Mouse (Mus musculus) liver, postnatal 0 days (tissue): ENCODE measurements around the gene Ugt1a7c. TPM values are rescaled to one million over a fixed set of nuclear protein-coding genes. Genes with fewer than 3 reads are reported as not detected.

Experiments
- ATAC-seq: fragments of 200-750 bp; cut with Nextera tagmentation; 2 replicates; pipeline ENCODE4 v1.8.0; 2017; ENCODE audit warnings: mild to moderate bottlenecking, moderate library complexity
- DNase-seq: peaks from one replicate; pipeline ENCODE4 v3.0.0-alpha.2; 2016
- H3K27ac ChIP-seq: fragments of 300-500 bp; sonication (generic); 2 replicates; pipeline ENCODE4 v1.5.1; 2014; ENCODE audit warnings: antibody characterized with exemption, moderate library complexity, mild to moderate bottlenecking, low read depth
- H3K27me3 ChIP-seq: fragments of 300-500 bp; sonication (generic); 2 replicates; pipeline ENCODE4 v1.6.1; 2014; ENCODE audit warnings: low read length, control low read depth, mixed read lengths; ENCODE audit not compliant: insufficient read depth
- H3K36me3 ChIP-seq: fragments of 300-500 bp; sonication (generic); replicated peaks from 2 replicates; pipeline ENCODE4 v1.6.1; 2014; ENCODE audit warnings: mild to moderate bottlenecking, control low read depth, low read length, moderate library complexity, mixed read lengths; ENCODE audit not compliant: insufficient read depth
- H3K4me1 ChIP-seq: fragments of 300-500 bp; sonication (generic); 2 replicates; pipeline ENCODE4 v1.6.1; 2014; ENCODE audit warnings: antibody characterized with exemption, mild to moderate bottlenecking, control low read depth; ENCODE audit not compliant: insufficient read depth
- H3K4me2 ChIP-seq: fragments of 300-500 bp; sonication (generic); 2 replicates; pipeline ENCODE4 v1.6.1; 2014; ENCODE audit warnings: low read depth, mild to moderate bottlenecking, low read length, moderate library complexity, mixed read lengths
- H3K4me3 ChIP-seq: fragments of 300-500 bp; sonication (generic); 2 replicates; pipeline ENCODE4 v1.5.1; 2014; ENCODE audit warnings: low read depth, low read length
- H3K9ac ChIP-seq: fragments of 300-500 bp; sonication (generic); replicated peaks from 2 replicates; pipeline ENCODE4 v1.6.1; 2014; ENCODE audit warnings: mild to moderate bottlenecking, moderate library complexity
- H3K9me3 ChIP-seq: fragments of 300-500 bp; sonication (generic); 2 replicates; pipeline ENCODE4 v1.6.1; 2016; ENCODE audit warnings: mild to moderate bottlenecking, control low read depth, low read length, mixed read lengths
- CTCF ChIP-seq: sonication (generic); IDR thresholded peaks from 2 replicates; pipeline ENCODE4 v1.5.1; 2016; ENCODE audit warnings: antibody characterized with exemption, low read depth
- EP300 ChIP-seq: IDR thresholded peaks from 2 replicates; pipeline ENCODE4 v1.6.1; 2016; ENCODE audit warnings: antibody characterized with exemption, low read depth, mild to moderate bottlenecking
- WGBS: fragments of 180-500 bp; shearing (Covaris S2); extraction: QIAGEN DNeasy Blood & Tissue Kit; methylation state at CpG from one replicate; pipeline ENCODE4 v1.1.7; 2014; ENCODE audit not compliant: insufficient replicate concordance; 5-methylcytosine and 5-hydroxymethylcytosine counted together
- polyA plus RNA-seq: library from polyadenylated mRNA; unstranded; fragments of >200 nt; fragmentation: Nextera tagmentation; extraction: Ambion mirVana; gene quantifications from 2 replicates; pipeline ENCODE4 v1.2.1, GENCODE M21; 2015

The Ugt1a7c gene
- polyA plus RNA-seq, 1 experiment from 2014 or later: 2.3 TPM

- Histone ChIP-seq H3K27me3 (no peaks in the 10 kb centered on the region), H3K4me2 (peak within 1 kb of the TSS; percentile 11), H3K4me3 (peak within 1 kb of the TSS; percentile 1), H3K4me1 (peaks cover 9% of the 10 kb centered on the region), H3K36me3 (no peaks in the 10 kb centered on the region), H3K9ac (0 out of 2 replicates have a peak within 1 kb of the TSS, but pooled peaks have one; percentile 1), H3K27ac (peak within 1 kb of the TSS; percentile 31; the same call in 1 of the 2 replicates), H3K9me3 (peaks cover 39% of the 10 kb centered on the region)
- peak; percentile 61 for DNase-seq
- ATAC-seq: peak; percentile 47
- TF ChIP-seq EP300: no peak
- no peak for TF ChIP-seq CTCF
- WGBS: 61% methylated on average over 8 of the region's 8 CpGs
Measured at GRCm38 (mm10) chr1:88211812-88212211, 117.0 kb downstream of the Ugt1a7c start, which contains the start of gene Ugt1a1. Gene Ugt1a1 (plus strand): TSS chr1:88211959.

- 0 out of 2 replicates have a peak overlapping the region, but pooled peaks have one; percentile 1 for H3K9ac ChIP-seq
- TF ChIP-seq CTCF: no peak
- no peak for TF ChIP-seq EP300
- no peaks in the 10 kb centered on the region for H3K36me3 ChIP-seq
- no peaks in the 10 kb centered on the region for H3K27me3 ChIP-seq
- H3K4me2 ChIP-seq: peak overlapping the region; percentile 11
- peaks cover 3% of the 10 kb centered on the region for H3K4me1 ChIP-seq
- H3K27ac ChIP-seq: peak overlapping the region; percentile 31; the same call in 1 of the 2 replicates
- DNase-seq: no peak
- 56% methylated on average over 8 of the region's 8 CpGs for WGBS
- peaks cover 44% of the 10 kb centered on the region for H3K9me3 ChIP-seq
- peak overlapping the region; percentile 1 for H3K4me3 ChIP-seq
- ATAC-seq: no peak; the same call in 1 of the 2 replicates
Measured at GRCm38 (mm10) chr1:88212341-88213045, 117.6 kb downstream of the Ugt1a7c start.

GRCm38 (mm10) chr1:88213061-88213460 is 118.2 kb downstream of the Ugt1a7c start:
- no peak overlapping the region for H3K9ac ChIP-seq
- no peaks in the 10 kb centered on the region for H3K4me1 ChIP-seq
- H3K9me3 ChIP-seq: peaks cover 46% of the 10 kb centered on the region
- DNase-seq: no peak
- peak overlapping the region; percentile 1; the same call in 1 of the 2 replicates for H3K4me3 ChIP-seq
- no peaks in the 10 kb centered on the region for H3K27me3 ChIP-seq
- H3K4me2 ChIP-seq: peak overlapping the region; percentile 1; the same call in 1 of the 2 replicates
- H3K36me3 ChIP-seq: no peaks in the 10 kb centered on the region
- ATAC-seq: peak; percentile 17
- WGBS: 64% methylated on average over 1 of the region's 1 CpGs
- no peak for TF ChIP-seq CTCF
- TF ChIP-seq EP300: no peak
- peak overlapping the region; percentile 31; the same call in 1 of the 2 replicates for H3K27ac ChIP-seq

- TF ChIP-seq EP300 (no peak), CTCF (no peak)
- no peaks in the 10 kb centered on the region for H3K4me1 ChIP-seq
- no peaks in the 10 kb centered on the region for H3K27me3 ChIP-seq
- ATAC-seq (peak; percentile 74), DNase-seq (peak; percentile 56)
- H3K4me3 ChIP-seq: 0 out of 2 replicates have a peak overlapping the region, but pooled peaks have one; percentile 0
- 68% methylated on average over 2 of the region's 2 CpGs for WGBS
- peak overlapping the region; percentile 2 for H3K4me2 ChIP-seq
- peaks cover 46% of the 10 kb centered on the region for H3K9me3 ChIP-seq
- H3K27ac ChIP-seq: peak overlapping the region; percentile 4
- H3K9ac ChIP-seq: 0 out of 2 replicates have a peak overlapping the region, but pooled peaks have one; percentile 1
- H3K36me3 ChIP-seq: no peaks in the 10 kb centered on the region
Measured at GRCm38 (mm10) chr1:88213766-88214461, 119.1 kb downstream of the Ugt1a7c start.

GRCm38 (mm10) chr1:88214462-88214952 is 119.6 kb downstream of the Ugt1a7c start:
- TF ChIP-seq CTCF (no peak), EP300 (no peak)
- no peaks in the 10 kb centered on the region for H3K4me1 ChIP-seq
- peak overlapping the region; percentile 2 for H3K4me2 ChIP-seq
- ATAC-seq: no peak
- 0 out of 2 replicates have a peak overlapping the region, but pooled peaks have one; percentile 1 for H3K9ac ChIP-seq
- H3K27me3 ChIP-seq: no peaks in the 10 kb centered on the region
- H3K4me3 ChIP-seq: 0 out of 2 replicates have a peak overlapping the region, but pooled peaks have one; percentile 0
- WGBS: 72% methylated on average over 2 of the region's 2 CpGs
- no peaks in the 10 kb centered on the region for H3K36me3 ChIP-seq
- H3K27ac ChIP-seq: peak overlapping the region; percentile 4; the same call in 1 of the 2 replicates
- no peak for DNase-seq
- peaks cover 46% of the 10 kb centered on the region for H3K9me3 ChIP-seq
